Mouse (Mus musculus): ENCODE measurements at regions not wholly inside any gene's neighbourhood (a gene's known extent, or its start where the extent isn't known, plus 50 kb on each side); places are given as distances from the start of the nearest gene placed in this dataset.

- DNase-seq (ENCODE audit: low spot score in 2 of 2), result no peak
Measured at GRCm38 (mm10) chr6:93488441-93488955, 545.2 kb upstream of the Adamts9 start.

- DNase-seq (ENCODE audit: low spot score in 2 of 2), result no peak
Measured at GRCm38 (mm10) chr6:93478521-93478920, 535.2 kb upstream of the Adamts9 start.

GRCm38 (mm10) chr6:93474981-93475380 is 531.7 kb upstream of the Adamts9 start:
- DNase-seq (ENCODE audit: low spot score in 2 of 2), result no peak

GRCm38 (mm10) chr6:93467867-93468266 is 524.6 kb upstream of the Adamts9 start:
- no peak for DNase-seq (ENCODE audit: low spot score in 2 of 2)

GRCm38 (mm10) chr6:93462861-93463260 is 519.6 kb upstream of the Adamts9 start:
- DNase-seq (ENCODE audit: low spot score in 2 of 2), result no peak

- DNase-seq (ENCODE audit: low spot score in 2 of 2), result no peak
Measured at GRCm38 (mm10) chr6:93461374-93461773, 518.1 kb upstream of the Adamts9 start.

- no peak for DNase-seq (ENCODE audit: low spot score in 2 of 2)
Measured at GRCm38 (mm10) chr6:93457613-93458012, 514.3 kb upstream of the Adamts9 start.

- DNase-seq (ENCODE audit: low spot score in 2 of 2), result no peak
Measured at GRCm38 (mm10) chr6:93456383-93457033, 513.2 kb upstream of the Adamts9 start.

- no peak for DNase-seq (ENCODE audit: low spot score in 2 of 2)
Measured at GRCm38 (mm10) chr6:93445568-93445967, 502.3 kb upstream of the Adamts9 start.

GRCm38 (mm10) chr6:93445124-93445523 is 501.8 kb upstream of the Adamts9 start:
- no peak for DNase-seq (ENCODE audit: low spot score in 2 of 2)

GRCm38 (mm10) chr6:93443766-93444557 is 500.7 kb upstream of the Adamts9 start:
- DNase-seq (ENCODE audit: low spot score in 2 of 2), result no peak

- no peak for DNase-seq (ENCODE audit: low spot score in 2 of 2)
Measured at GRCm38 (mm10) chr6:93433446-93433845, 490.2 kb upstream of the Adamts9 start.

- DNase-seq (ENCODE audit: low spot score in 2 of 2), result no peak
Measured at GRCm38 (mm10) chr6:93426141-93426540, 482.8 kb upstream of the Adamts9 start.

- DNase-seq (ENCODE audit: low spot score in 2 of 2), result no peak
Measured at GRCm38 (mm10) chr6:93422906-93423305, 479.6 kb upstream of the Adamts9 start.

GRCm38 (mm10) chr6:93422253-93422652 is 479.0 kb upstream of the Adamts9 start:
- DNase-seq (ENCODE audit: low spot score in 2 of 2), result no peak

GRCm38 (mm10) chr6:93417625-93418024 is 474.3 kb upstream of the Adamts9 start:
- no peak for DNase-seq (ENCODE audit: low spot score in 2 of 2)

GRCm38 (mm10) chr6:93416006-93416405 is 472.7 kb upstream of the Adamts9 start:
- no peak for DNase-seq (ENCODE audit: low spot score in 2 of 2)

GRCm38 (mm10) chr6:93411077-93411452 is 467.8 kb upstream of the Adamts9 start:
- DNase-seq (ENCODE audit: low spot score in 2 of 2), result no peak

GRCm38 (mm10) chr6:93410416-93411076 is 467.3 kb upstream of the Adamts9 start:
- no peak for DNase-seq (ENCODE audit: low spot score in 2 of 2)

- DNase-seq (ENCODE audit: low spot score in 2 of 2), result no peak
Measured at GRCm38 (mm10) chr6:93398551-93398950, 455.3 kb upstream of the Adamts9 start.

GRCm38 (mm10) chr6:93397074-93397473 is 453.8 kb upstream of the Adamts9 start:
- DNase-seq (ENCODE audit: low spot score in 2 of 2), result no peak

GRCm38 (mm10) chr6:93395952-93396351 is 452.7 kb upstream of the Adamts9 start:
- DNase-seq (ENCODE audit: low spot score in 2 of 2), result no peak

- no peak for DNase-seq (ENCODE audit: low spot score in 2 of 2)
Measured at GRCm38 (mm10) chr6:93395296-93395695, 452.0 kb upstream of the Adamts9 start.

All from spleen, postnatal 10 days (tissue).